Mouse (Mus musculus) kidney, adult 10 weeks (tissue): ENCODE data around the gene Ctso. TPM values are rescaled to one million over a fixed set of nuclear protein-coding genes. Genes with fewer than 3 reads are reported as not detected.

Experiments used
- polyA plus RNA-seq: library from polyadenylated mRNA; stranded (reverse); fragments of 350-450 nt; fragmentation: Illumina TruSeq; extraction: RNeasy Lipid Tissue Mini Kit (QIAGEN cat#74804); gene quantifications from one replicate; pipeline ENCODE4 v1.2.3, GENCODE M21; 2014; ENCODE audit warnings: low read depth, low replicate concordance

Gene Ctso
- polyA plus RNA-seq: 83.7 TPM

GRCm38 (mm10) chr3:81932141-81933101, at the start of gene Ctso:
Gene Ctso (plus strand): TSS chr3:81932601.

GRCm38 (mm10) chr3:81976102-81976501, 43.7 kb downstream of the Ctso start, which contains the start of gene Tdo2:
Gene Tdo2 (minus strand): TSS chr3:81976202.

DNA sequence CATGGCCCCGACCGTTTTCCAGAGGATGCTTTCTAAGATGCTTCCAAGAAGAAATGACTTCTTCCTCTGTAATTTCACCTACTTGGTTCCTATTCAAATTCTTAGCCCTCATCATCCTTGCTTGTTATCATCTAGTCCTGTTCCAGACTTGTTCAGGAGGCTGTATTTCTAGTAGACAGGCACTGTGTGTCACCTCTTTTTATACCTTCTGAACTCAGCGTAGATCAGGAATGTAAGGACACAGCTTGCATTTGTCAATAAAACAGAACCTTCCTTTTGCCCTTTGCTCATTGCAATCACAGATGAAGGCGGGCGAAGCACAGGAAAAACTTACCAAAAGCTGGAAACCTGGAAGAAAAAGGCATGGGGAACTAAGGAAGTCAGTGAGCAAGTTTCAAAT, 49.6 kb downstream of the Ctso start, which contains the start of gene Asic5:
Gene Asic5, plus strand, starts transcription at position 301 of the 400 bp plus-strand sequence.

Other genes with a start within 250 kb of the Ctso start
- gene Tdo2, start 43.6 kb downstream of the Ctso start, polyA plus RNA-seq: 0.36 TPM
- not detected for gene Asic5, start 49.7 kb downstream of the Ctso start, polyA plus RNA-seq
- gene Gucy1b1, start 142.1 kb downstream of the Ctso start, polyA plus RNA-seq: 19.6 TPM
- 46.6 TPM for gene Gucy1a1, start 213.2 kb downstream of the Ctso start, polyA plus RNA-seq